Mouse (Mus musculus) right cerebral cortex, postnatal 4 days (tissue): ENCODE results near the gene Pde4d.

Source experiments
- DNase-seq: peaks from one replicate; pipeline ENCODE4 v3.0.0-alpha.2; 2022

Gene Pde4d

DNA sequence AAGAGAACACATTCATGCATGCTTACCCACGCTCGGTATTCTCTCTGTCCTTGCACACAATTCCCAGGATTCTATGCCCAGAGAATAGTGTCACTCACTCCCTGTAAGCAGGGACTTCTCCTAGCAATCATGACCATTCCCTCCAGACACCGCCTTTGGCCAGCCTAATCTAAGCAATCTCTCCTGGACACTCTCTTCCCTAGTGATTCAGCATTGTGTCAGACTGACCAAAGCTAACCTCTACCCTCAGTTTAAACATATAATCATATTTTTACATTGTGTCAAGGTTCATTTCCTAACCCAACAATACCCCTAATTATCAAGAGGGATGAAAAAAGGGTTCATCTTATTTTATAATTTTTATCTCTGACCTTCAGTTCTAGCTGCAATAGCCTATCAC is 1193.7 kb downstream of the Pde4d start:
- DNase-seq: no peak

GRCm38 (mm10) chr13:109644086-109644485 is 1194.3 kb downstream of the Pde4d start:
- no peak for DNase-seq

DNA sequence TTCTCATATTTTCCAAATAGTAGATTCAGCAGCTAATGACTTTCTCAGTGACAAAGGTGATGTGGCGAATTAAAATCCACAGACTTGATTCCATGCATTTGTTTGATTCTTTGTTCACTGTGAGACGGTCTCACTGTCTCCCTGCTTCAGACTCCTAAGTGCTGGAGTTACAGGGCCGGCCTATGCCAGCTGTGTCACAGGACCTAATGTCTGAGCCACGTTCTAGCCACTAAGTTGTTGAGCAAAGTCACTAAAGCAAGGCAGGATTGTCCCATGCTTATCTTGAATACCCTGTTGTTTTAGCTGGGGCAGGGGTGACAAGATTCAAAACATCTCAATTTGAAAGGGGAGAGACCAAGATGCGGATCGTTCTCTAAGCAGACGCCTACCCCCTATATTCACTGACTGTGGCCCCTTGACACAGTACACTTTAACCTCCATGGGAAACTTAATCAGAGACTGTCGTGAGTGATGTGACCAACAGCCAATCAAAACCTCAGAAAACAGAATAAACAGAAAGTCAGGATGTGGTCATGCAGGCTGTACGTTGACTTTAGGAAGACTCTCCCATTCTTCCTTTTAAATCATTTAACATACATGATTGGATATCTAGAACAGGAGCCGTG is 1195.6 kb downstream of the Pde4d start:
- no peak for DNase-seq

- no peak for DNase-seq
Measured at GRCm38 (mm10) chr13:109645910-109646284, 1196.1 kb downstream of the Pde4d start.

GRCm38 (mm10) chr13:109646597-109647232 is 1197.0 kb downstream of the Pde4d start:
- DNase-seq: no peak

DNA sequence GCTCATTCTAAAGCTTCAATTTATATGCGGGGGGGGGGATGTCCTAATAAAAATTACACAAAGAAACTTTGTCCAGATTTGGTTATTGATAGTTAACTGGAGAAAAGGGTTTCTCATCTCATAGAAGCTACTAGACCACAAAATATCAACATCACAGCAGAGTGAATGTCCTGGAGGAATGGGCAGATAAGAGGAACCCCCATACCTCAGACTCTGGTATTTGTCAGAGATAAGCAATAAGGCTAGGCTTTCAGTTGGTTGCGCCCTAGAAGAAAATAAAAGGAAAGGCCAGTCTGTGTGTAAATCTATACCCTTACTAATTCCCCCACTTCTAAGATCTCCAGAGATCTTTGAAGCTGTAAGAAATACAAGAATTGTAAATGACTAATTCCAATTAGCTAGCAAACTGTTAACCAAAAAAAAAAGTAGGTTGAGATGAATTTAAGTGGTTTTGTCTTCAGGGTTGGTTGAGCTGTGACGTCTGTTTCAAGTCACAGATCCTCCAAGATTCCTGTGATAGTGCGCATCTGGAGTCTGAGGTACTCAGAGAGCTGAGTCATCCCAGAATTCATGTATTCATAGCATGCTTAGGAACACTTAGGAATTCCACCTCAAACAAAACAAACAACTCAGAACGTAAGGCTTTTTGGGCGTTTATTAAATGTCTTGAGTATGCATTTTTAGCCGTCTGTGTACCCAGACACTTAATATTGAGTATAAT is 1197.9 kb downstream of the Pde4d start:
- DNase-seq: no peak

GRCm38 (mm10) chr13:109648311-109648710 is 1198.6 kb downstream of the Pde4d start:
- DNase-seq: no peak

GRCm38 (mm10) chr13:109651790-109652605 is 1202.2 kb downstream of the Pde4d start:
- DNase-seq: no peak

DNA sequence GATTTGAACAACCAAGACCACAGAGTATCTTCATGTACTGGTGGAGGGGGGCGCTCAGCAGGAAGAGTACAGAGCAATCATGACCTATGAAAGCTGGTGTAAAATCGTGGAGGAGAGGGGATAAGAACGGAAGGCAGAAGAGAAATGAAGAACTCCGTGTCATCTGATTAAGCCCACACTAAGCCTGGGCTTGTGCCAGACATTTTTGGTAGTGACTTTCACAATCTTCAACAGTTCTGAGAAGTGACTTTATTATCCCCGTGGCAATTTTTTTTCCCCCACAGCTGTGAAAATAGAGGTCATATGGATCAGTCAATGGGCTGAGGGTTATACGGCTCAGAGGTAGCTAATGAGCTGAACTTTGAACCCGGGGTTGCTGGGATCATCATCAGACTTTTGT is 1202.9 kb downstream of the Pde4d start:
- no peak for DNase-seq

DNA sequence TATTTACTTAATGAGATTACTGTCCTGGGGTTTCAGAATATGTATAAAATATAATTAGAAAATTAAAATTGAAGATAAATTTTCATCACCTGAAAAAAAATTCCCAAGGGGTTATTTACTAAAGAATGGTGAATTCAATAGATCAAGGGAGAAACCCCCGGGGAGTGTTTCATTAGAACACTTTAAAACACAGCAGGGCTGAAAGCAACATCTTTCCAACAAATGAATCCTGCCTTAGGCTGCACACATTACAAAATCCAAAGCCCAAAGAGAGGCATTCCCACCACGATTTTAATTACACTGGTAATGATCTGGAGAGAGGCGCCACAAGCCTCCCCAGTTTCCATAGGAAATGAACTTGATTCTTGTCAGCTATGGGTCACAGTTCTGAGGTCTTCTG is 1205.6 kb downstream of the Pde4d start:
- no peak for DNase-seq

DNA sequence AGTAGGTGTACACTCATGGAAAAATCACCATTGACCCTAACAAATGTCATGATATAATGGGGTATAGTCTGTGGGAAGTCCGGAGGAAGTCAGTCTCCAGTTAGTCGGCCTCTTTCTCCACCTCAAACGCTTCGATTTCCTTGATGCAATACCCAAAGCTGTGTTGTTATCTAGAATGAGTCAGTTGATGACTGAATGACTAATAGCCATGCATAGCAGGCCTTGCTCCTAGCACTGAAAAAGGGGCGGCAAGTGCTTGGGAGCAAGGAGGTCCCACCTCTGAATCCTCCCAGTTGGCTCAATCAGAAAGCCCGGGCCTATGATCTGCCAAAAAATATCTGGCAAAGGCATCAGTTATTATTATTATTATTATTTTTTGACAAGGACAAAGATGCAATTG is 1209.4 kb downstream of the Pde4d start:
- DNase-seq: no peak

- DNase-seq: no peak
Measured at GRCm38 (mm10) chr13:109661345-109661744, 1211.6 kb downstream of the Pde4d start.

- DNase-seq: no peak
Measured at GRCm38 (mm10) chr13:109662099-109662498, 1212.4 kb downstream of the Pde4d start.

- DNase-seq: no peak
Measured at GRCm38 (mm10) chr13:109662731-109663130, 1213.0 kb downstream of the Pde4d start.

DNA sequence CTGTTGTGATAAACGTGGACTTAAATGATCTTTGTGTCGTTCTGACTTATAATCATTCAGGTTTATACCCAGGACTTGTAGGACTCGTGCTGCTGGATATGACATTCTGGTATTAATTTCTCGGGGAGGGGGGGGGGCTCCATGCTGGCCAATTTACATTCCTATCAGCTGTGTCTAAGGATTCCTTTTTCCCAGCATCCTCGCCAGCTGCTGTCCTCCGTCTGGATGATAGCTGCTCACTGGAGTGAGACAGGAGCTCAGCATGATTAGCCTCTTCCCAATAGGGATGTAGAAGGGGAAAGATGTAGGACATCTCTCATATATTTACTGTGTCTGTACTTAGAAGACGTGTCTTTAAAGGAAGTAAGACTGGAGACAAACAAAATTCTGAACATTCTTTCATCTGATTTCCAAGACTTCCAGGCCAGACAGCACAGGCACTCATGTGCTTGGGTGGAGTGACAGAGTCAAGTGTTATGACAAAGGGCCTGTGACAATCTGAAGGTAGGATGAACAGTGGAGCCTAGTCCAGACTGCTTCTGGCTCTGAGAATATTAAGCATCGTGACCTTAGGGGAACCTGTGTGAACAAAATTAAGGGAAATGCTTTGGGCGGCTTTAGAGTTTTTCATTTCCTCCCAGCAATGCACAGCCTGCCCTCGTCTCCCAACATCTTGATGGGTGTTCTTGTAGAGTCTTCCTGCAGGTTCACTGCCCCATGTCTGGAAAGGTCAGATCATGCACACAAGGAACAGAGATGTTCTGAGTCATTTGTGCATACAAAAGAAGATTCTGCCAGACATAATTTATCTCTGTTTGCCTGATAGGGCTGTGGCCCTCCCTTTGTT is 1215.4 kb downstream of the Pde4d start:
- no peak for DNase-seq

DNA sequence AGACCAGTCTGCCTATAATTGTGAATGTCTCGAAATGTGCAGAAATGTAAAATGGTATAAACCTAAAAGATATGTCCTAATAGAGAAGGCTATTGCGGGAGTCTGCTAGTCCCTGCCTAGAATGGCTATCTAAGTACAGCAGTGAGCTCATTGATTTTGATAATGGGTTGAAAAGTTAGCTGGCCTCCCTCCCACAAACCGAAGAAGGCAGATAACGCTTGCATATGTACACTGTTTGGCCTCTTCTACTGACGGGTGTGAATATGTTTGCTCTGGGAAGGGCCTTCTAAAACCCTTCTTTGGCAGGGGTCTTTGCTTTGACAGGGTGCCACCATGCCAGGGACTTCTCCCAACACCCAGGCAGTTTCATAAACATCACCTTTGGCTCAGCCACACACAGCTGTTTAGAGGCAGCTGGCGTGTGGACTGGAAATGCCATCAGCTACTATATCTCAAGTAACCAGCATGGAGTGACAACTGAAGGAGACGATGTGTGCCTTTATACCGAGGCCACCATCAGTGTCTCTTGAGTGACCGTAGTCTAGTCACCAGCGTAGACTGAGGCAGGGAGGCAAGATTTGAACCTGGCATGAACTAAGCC is 1216.2 kb downstream of the Pde4d start:
- no peak for DNase-seq

DNA sequence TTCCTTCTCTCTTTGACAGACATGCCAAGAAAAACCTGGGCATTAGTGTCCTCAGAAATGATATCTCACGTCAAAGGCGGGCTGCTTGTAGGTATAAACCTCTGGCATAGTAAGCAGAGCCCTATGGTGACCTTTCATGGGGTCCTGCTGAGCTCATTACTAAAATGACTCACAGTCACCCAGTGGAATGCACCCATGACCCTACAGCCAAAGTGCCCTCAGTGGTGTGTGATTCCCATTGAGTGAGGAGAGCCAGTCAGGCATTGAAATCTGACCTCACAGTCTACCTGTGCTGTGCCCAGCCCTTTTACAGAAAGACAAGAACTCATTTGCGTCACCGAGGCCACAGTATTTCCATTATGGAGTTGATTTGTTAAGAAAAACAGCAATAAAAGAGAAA is 1220.2 kb downstream of the Pde4d start:
- no peak for DNase-seq

- DNase-seq: no peak
Measured at GRCm38 (mm10) chr13:109671589-109672347, 1222.0 kb downstream of the Pde4d start.

GRCm38 (mm10) chr13:109677047-109677446 is 1227.3 kb downstream of the Pde4d start:
- DNase-seq: no peak

DNA sequence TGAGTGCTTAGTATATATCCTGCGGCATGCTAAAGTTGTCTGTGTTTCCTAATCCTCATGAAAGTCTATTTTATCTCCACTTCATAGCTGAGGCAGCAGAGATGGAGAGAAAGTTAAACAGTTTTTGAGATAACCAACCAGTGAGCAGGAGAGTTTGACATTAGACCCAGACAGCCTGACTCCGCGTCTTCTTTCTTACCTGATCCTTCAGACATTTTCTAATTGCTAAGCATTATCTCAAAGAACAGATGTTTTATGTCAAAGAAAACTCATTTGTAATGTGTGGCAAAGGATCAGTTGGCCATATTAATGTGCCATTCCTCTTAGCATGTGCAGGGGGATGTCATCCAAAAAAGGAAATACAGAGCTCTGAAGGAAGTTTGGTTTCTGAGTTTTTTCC is 1227.9 kb downstream of the Pde4d start:
- DNase-seq: no peak

GRCm38 (mm10) chr13:109678991-109679390 is 1229.2 kb downstream of the Pde4d start:
- DNase-seq: no peak
